Mouse (Mus musculus): Measurements from ENCODE around the gene 4930539E08Rik. TPM values are rescaled to one million over a fixed set of nuclear protein-coding genes. Genes with fewer than 3 reads are reported as not detected.

The 4930539E08Rik gene
- polyA plus RNA-seq, 1 experiment from 2014 or later, result 0.71 TPM

DNA sequence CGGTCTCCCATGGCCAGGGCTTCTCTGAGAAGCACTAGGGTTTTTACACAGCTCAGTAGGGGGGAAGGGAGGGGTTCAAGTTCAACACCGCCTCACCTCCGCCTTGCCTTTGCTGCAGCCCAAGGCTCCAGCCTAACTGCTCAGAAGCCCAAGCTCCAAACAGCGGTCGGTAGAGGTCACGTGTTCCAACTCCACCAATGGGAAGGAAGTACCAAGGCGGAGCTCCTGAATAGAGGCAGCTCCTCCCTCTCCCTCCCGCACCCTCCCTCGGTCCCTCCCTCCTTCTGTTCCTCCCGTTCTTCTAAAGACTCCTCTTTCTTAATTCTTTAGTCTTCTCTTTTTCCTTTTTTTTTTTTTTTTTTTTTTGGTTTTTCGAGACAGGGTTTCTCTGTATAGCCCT is 27.0 kb upstream of the 4930539E08Rik start:
- Histone ChIP-seq H3K4me1 (no peaks in the 10 kb centered on the region), H3K27me3 (replicated peaks) (no peaks in the 10 kb centered on the region), H3K4me3 (replicated peaks) (no peak overlapping the region), H3K9ac (no peak overlapping the region), H3K9me3 (no peaks in the 10 kb centered on the region), H3K36me3 (no peaks in the 10 kb centered on the region), H3K4me2 (no peak overlapping the region), H3K27ac (no peak overlapping the region)
- ATAC-seq (ENCODE audit: insufficient read depth, low FRiP score, low read depth), result no peak
- 73% methylated on average over 10 of the region's 11 CpGs for WGBS

DNA sequence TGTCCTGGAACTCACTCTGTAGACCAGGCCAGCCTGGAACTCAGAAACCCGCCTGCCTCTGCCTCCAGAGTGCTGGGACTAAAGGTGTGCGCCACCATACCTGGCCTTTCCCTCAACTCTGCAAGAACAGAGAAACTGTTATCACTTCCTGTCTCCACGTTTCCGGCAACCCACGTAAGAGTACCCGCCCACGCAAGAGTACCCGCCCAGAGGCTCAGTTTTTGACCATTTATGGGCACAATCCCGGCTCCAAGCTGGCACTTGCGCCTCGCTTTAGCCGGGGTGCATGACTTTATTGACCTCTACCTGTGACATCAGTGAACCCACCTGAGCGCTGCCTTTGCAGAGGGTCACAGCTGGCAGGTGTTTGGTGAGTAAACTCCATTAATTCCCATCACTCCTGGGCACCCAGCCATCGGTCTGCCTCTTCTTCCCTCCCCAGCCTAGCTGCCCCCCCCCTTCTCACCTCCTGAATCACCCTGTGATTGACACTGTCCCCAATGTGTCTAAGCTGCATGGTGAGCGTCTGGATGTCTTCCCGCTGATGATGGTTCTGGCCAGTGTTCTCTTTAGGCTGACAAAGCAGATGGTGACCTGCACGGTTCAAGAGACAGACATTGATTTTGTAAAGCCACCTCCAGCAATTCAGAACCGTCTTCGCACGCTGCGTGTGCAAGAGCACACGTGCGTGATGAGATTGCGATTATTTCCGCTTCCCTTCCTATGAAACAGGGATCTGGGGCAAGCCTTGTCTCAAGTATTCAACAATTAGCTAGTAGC is 25.8 kb upstream of the 4930539E08Rik start:
- 89% methylated on average over 25 of the region's 25 CpGs for WGBS
- Histone ChIP-seq H3K9ac (no peak overlapping the region), H3K4me3 (replicated peaks) (no peak overlapping the region), H3K4me1 (no peaks in the 10 kb centered on the region), H3K27ac (no peak overlapping the region), H3K36me3 (no peaks in the 10 kb centered on the region), H3K9me3 (no peaks in the 10 kb centered on the region), H3K4me2 (no peak overlapping the region), H3K27me3 (replicated peaks) (no peaks in the 10 kb centered on the region)
- no peak for ATAC-seq (ENCODE audit: insufficient read depth, low FRiP score, low read depth)

- no peak for ATAC-seq (ENCODE audit: insufficient read depth, low FRiP score, low read depth)
Measured at GRCm38 (mm10) chr17:28936622-28937345, 21.7 kb upstream of the 4930539E08Rik start.

DNA sequence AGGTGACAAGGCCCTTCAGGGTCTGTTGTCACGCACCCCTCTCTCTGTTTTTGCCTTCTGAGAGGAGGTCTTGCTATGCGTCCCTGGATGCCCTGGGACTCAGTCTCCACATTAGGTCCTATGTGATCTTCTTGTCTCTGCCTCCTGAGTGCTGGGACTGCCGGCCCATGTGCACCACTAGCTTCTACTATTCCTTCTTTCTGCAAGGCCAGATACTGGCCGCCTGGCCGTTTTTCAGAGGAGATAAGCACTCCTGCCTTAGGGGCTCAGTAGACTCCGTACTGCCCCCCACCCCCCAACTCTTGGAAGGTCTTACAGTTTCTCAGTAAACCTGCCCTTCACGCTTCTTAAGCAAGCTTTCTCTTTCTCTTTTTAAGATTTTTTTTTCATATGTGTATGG is 21.0 kb upstream of the 4930539E08Rik start:
- Histone ChIP-seq H3K9me3 (no peaks in the 10 kb centered on the region), H3K27me3 (replicated peaks) (no peaks in the 10 kb centered on the region), H3K4me2 (no peak overlapping the region), H3K4me1 (no peaks in the 10 kb centered on the region; the same call in 1 of the 2 replicates), H3K9ac (no peak overlapping the region), H3K4me3 (replicated peaks) (no peak overlapping the region), H3K36me3 (no peaks in the 10 kb centered on the region), H3K27ac (no peak overlapping the region)
- no peak for ATAC-seq (ENCODE audit: insufficient read depth, low FRiP score, low read depth)
- 85% methylated on average over 7 of the region's 7 CpGs for WGBS

More at GRCm38 (mm10) chr17:28936622-28937345, 21.7 kb upstream of the 4930539E08Rik start:
- H3K4me1 ChIP-seq, result no peaks in the 10 kb centered on the region; the same call in 1 of the 2 replicates
- no peak overlapping the region for H3K27ac ChIP-seq
- H3K36me3 ChIP-seq, result no peaks in the 10 kb centered on the region
- WGBS, result 78% methylated on average over 10 of the region's 10 CpGs
- H3K9ac ChIP-seq, result no peak overlapping the region
- no peaks in the 10 kb centered on the region for H3K9me3 ChIP-seq
- H3K27me3 ChIP-seq (replicated peaks), result no peaks in the 10 kb centered on the region
- no peak overlapping the region for H3K4me2 ChIP-seq
- no peak overlapping the region for H3K4me3 ChIP-seq (replicated peaks)

GRCm38 (mm10) chr17:28934120-28934916 is 19.2 kb upstream of the 4930539E08Rik start:
- Histone ChIP-seq H3K9ac (no peak overlapping the region), H3K4me2 (no peak overlapping the region), H3K4me3 (replicated peaks) (no peak overlapping the region), H3K27ac (no peak overlapping the region), H3K27me3 (replicated peaks) (no peaks in the 10 kb centered on the region), H3K36me3 (no peaks in the 10 kb centered on the region), H3K9me3 (no peaks in the 10 kb centered on the region), H3K4me1 (peaks cover 10% of the 10 kb centered on the region)
- 67% methylated on average over 19 of the region's 19 CpGs for WGBS
- ATAC-seq (ENCODE audit: insufficient read depth, low FRiP score, low read depth), result no peak

GRCm38 (mm10) chr17:28932274-28932673 is 17.1 kb upstream of the 4930539E08Rik start:
- no peak overlapping the region for H3K9ac ChIP-seq
- H3K27ac ChIP-seq, result no peak overlapping the region
- H3K9me3 ChIP-seq, result no peaks in the 10 kb centered on the region
- H3K36me3 ChIP-seq, result no peaks in the 10 kb centered on the region
- peaks cover 10% of the 10 kb centered on the region for H3K4me1 ChIP-seq
- WGBS, result 79% methylated on average over 4 of the region's 4 CpGs
- no peak overlapping the region for H3K4me3 ChIP-seq (replicated peaks)
- no peak for ATAC-seq (ENCODE audit: insufficient read depth, low FRiP score, low read depth)
- no peak overlapping the region for H3K4me2 ChIP-seq
- no peaks in the 10 kb centered on the region for H3K27me3 ChIP-seq (replicated peaks)

DNA sequence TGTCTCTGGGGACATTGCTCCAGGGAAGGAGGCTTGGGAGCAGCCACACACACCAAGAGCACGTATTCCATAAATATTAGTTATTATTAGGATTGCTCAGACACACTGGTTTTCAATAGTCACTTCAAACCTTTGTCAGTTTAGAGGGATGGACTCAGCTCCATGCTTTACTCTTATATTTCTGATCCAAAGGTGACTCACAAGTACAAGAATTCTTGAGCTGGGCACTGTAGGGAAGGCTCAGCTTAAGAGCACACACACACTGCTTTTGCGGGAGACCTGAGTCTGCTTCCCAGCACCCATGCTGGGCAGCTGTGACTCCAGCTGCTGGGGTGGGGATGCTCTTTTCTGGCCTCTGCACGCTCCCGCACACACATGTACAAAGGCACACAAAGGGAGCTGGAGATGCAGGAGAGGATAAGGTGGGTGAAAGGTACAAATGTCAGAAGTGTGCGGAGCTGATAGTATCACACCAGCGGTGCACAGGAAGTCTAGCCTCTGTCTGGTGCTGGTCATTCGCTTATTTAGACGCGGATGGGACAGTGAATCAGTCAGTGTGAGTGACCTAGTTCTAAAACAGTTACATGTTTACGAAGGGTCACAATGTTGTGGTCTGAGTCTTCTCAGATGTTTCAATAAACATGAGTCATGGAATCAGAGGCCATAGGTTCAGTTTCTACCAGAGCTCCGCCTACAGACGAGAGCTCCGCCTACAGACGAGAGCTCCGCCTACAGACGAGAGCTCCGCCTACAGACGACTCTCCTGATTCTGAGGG is 16.5 kb upstream of the 4930539E08Rik start:
- no peak for ATAC-seq (ENCODE audit: insufficient read depth, low FRiP score, low read depth)
- no peak overlapping the region for H3K4me2 ChIP-seq
- H3K27me3 ChIP-seq (replicated peaks), result no peaks in the 10 kb centered on the region
- no peak overlapping the region for H3K9ac ChIP-seq
- H3K4me1 ChIP-seq, result peaks cover 10% of the 10 kb centered on the region
- peak overlapping the region; percentile 91 for H3K27ac ChIP-seq
- no peak overlapping the region for H3K4me3 ChIP-seq (replicated peaks)
- no peaks in the 10 kb centered on the region for H3K9me3 ChIP-seq
- H3K36me3 ChIP-seq, result no peaks in the 10 kb centered on the region
- 80% methylated on average over 18 of the region's 18 CpGs for WGBS

DNA sequence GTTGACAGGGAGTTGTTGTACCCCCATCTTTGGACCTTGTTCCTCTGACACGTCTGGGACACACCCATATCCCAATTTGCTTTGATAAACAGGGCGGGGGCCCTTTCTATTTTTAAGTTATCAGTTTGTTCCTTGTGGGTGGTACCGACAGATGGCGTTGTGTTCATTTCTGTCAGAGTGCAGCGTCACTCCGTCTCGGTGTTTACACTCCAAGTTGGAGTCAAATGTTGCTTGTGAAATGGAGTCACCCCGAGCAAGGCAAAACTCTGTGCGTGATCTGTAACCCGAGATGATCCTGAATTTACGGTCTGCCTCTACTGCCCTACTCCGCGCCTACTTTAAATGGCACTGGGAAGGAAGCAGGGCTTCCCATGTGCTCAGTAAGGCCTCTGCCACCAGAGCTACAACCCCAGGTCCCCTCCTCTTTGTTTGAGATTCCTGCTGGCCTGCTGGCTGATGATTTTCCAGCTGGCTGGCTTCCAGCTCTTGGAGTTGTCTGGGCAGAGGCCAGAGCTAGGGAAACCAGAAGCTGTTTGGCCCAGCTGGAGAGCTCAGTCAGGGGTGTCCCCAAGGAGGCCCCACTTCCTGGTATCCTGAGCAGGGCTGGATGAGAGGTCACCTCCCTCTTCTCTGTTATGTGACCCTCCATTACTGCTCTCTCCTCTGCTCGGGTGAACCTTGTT is 15.4 kb upstream of the 4930539E08Rik start:
- Histone ChIP-seq H3K27ac (peak overlapping the region; percentile 91), H3K4me1 (peaks cover 10% of the 10 kb centered on the region), H3K9me3 (no peaks in the 10 kb centered on the region), H3K36me3 (no peaks in the 10 kb centered on the region), H3K4me2 (peak overlapping the region; percentile 48), H3K4me3 (replicated peaks) (peak overlapping the region; percentile 6; the same call in 1 of the 2 replicates), H3K27me3 (replicated peaks) (no peaks in the 10 kb centered on the region), H3K9ac (no peak overlapping the region)
- peak; percentile 90 for ATAC-seq (ENCODE audit: insufficient read depth, low FRiP score, low read depth)
- WGBS, result 6% methylated on average over 14 of the region's 14 CpGs

GRCm38 (mm10) chr17:28929369-28929768 is 14.2 kb upstream of the 4930539E08Rik start:
- H3K9me3 ChIP-seq, result no peaks in the 10 kb centered on the region
- WGBS, result 89% methylated on average over 4 of the region's 4 CpGs
- H3K4me3 ChIP-seq (replicated peaks), result no peak overlapping the region
- H3K27me3 ChIP-seq (replicated peaks), result no peaks in the 10 kb centered on the region
- H3K4me1 ChIP-seq, result peaks cover 10% of the 10 kb centered on the region
- no peak overlapping the region for H3K27ac ChIP-seq
- H3K4me2 ChIP-seq, result no peak overlapping the region
- no peak for ATAC-seq (ENCODE audit: insufficient read depth, low FRiP score, low read depth)
- no peaks in the 10 kb centered on the region for H3K36me3 ChIP-seq
- no peak overlapping the region for H3K9ac ChIP-seq

GRCm38 (mm10) chr17:28928004-28928403 is 12.9 kb upstream of the 4930539E08Rik start:
- no peaks in the 10 kb centered on the region for H3K36me3 ChIP-seq
- H3K4me2 ChIP-seq, result no peak overlapping the region
- no peak for ATAC-seq (ENCODE audit: insufficient read depth, low FRiP score, low read depth)
- H3K27me3 ChIP-seq (replicated peaks), result no peaks in the 10 kb centered on the region
- no peak overlapping the region for H3K9ac ChIP-seq
- no peak overlapping the region for H3K4me3 ChIP-seq (replicated peaks)
- WGBS, result 80% methylated on average over 9 of the region's 9 CpGs
- H3K9me3 ChIP-seq, result no peaks in the 10 kb centered on the region
- H3K27ac ChIP-seq, result no peak overlapping the region
- peaks cover 10% of the 10 kb centered on the region for H3K4me1 ChIP-seq
